Mouse (Mus musculus) heart, adult 2 months (tissue): ENCODE measurements around the gene Btbd1. TPM values are rescaled to one million over a fixed set of nuclear protein-coding genes. Genes with fewer than 3 reads are reported as not detected.
A peak's percentile ranks its signal among the peaks of the same experiment; 100 is the strongest.

ENCODE experiments used
- DNase-seq, 2 experiments: peaks; one replicate each; pipeline ENCODE4 v3.0.0; 2021
- H3K27ac ChIP-seq: fragments of 200-600 bp; 2 replicates; pipeline ENCODE4 v1.8.1; 2022
- H3K27me3 ChIP-seq: fragments of 200-500 bp; 2 replicates; pipeline ENCODE4 v1.6.1; 2012; ENCODE audit warnings: mild to moderate bottlenecking, low read length, inconsistent platforms, mixed read lengths; ENCODE audit not compliant: control insufficient read depth, insufficient read depth
- H3K36me3 ChIP-seq: fragments of 200-500 bp; 2 replicates; pipeline ENCODE4 v1.6.1; 2012; ENCODE audit warnings: low read length, inconsistent platforms; ENCODE audit not compliant: control insufficient read depth, insufficient read depth
- H3K4me1 ChIP-seq: fragments of 200-500 bp; 2 replicates; pipeline ENCODE4 v1.6.1; 2011; ENCODE audit warnings: low read length; ENCODE audit not compliant: control insufficient read depth, insufficient read depth
- H3K4me3 ChIP-seq: fragments of 200-600 bp; 2 replicates; pipeline ENCODE4 v1.8.1; 2022
- H3K79me2 ChIP-seq: fragments of 200-500 bp; replicated peaks from 2 replicates; pipeline ENCODE4 v1.6.1; 2012; ENCODE audit warnings: mild to moderate bottlenecking, inconsistent platforms, low read length, moderate library complexity, mixed read lengths; ENCODE audit not compliant: control insufficient read depth, insufficient read depth
- H3K9ac ChIP-seq: fragments of 200-500 bp; 2 replicates; pipeline ENCODE4 v1.6.1; 2012; ENCODE audit warnings: low read depth, mild to moderate bottlenecking, control low read depth, inconsistent platforms, low read length, mixed read lengths
- CTCF ChIP-seq: fragments of 200-600 bp; IDR thresholded peaks from 2 replicates; pipeline ENCODE4 v1.8.1; 2022; ENCODE audit warnings: antibody characterized with exemption, mild to moderate bottlenecking, moderate library complexity
- EP300 ChIP-seq: fragments of 200-500 bp; IDR thresholded peaks from 2 replicates; pipeline ENCODE4 v1.6.1; 2011; ENCODE audit warnings: low read depth, low read length, control low read depth; ENCODE audit not compliant: insufficient read depth
- POLR2A ChIP-seq: fragments of 200-500 bp; IDR thresholded peaks from 2 replicates; pipeline ENCODE4 v1.6.1; 2011; ENCODE audit warnings: mild to moderate bottlenecking, low read depth, low read length, control low read depth; ENCODE audit not compliant: insufficient read depth
- WGBS: fragments of 180-500 bp; shearing (Covaris S2); methylation state at CpG from one replicate; pipeline ENCODE4 v1.1.7; 2018; 5-methylcytosine and 5-hydroxymethylcytosine counted together
- intact Hi-C: fragments of 180-260 bp; cut with DNase I; formaldehyde crosslinking; loops from one replicate; pipeline ENCODE4 v1.15.1; 2025
- polyA plus RNA-seq: library from polyadenylated mRNA; depleted of rRNA; stranded (reverse); fragments of >200 nt; gene quantifications from 2 replicates; pipeline ENCODE4 v1.2.3, GENCODE M21; 2012
- total RNA-seq, 2 experiments: library from RNA; stranded (reverse); gene quantifications; 2 replicates each; pipeline ENCODE4 v1.2.3; 2021

Btbd1 gene
- total and polyA plus RNA-seq, 3 experiments, result 50.6 to 146 (median 128) TPM

DNA sequence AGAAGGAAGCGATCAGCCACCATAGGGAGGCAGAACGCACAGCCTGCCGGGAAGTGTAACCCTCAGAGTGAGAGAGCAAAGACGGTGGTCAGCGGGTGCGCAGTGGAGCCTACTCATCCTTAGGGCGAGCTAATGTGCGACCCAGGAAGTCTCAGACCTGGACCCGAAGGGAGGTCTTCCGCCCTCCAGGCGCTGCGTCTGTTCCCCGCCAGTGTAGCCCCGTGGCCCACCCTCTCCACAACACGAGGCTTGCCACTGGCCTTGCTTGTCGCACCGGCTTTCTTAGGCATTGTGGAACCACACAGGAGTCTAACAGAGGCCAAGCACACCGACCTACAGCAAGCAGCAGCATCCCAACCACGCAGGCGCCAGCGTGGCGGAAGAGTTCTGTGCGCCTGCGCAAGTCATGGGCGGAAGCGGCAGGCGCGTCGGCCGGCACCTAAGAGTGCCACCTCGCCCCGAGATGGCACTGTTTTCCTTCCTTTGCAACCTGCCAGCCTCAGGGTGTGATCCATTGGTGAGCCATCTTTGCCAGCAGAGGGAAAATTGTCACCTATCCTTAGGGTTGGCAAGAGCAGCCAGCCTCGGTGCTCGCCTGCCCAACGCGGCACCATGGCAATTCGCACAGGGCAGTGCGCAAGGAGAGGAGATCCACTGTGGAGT lies 40.0 kb downstream of the Btbd1 start, which contains the start of gene 3110040N11Rik:
TSS of gene 3110040N11Rik (minus strand) at position 384 of the 663 bp plus-strand sequence.
- Histone ChIP-seq H3K9ac (peak within 1 kb of the TSS; percentile 87), H3K79me2 (no peaks in the 10 kb centered on the region), H3K36me3 (no peaks in the 10 kb centered on the region), H3K27me3 (no peaks in the 10 kb centered on the region), H3K4me3 (peak within 1 kb of the TSS; percentile 90), H3K27ac (peak within 1 kb of the TSS; percentile 92), H3K4me1 (peaks cover 3% of the 10 kb centered on the region)
- intact Hi-C loops, result loop anchor here (2.0 to 5.0 kb wide), 3 partner anchors 74 to 163 kb away; no protein-coding TSS in a partner anchor
- WGBS, result under 1% methylated on average over 38 of the region's 38 CpGs
- DNase-seq, result peak; percentile 89 to 90
- peak; percentile 79 for TF ChIP-seq CTCF
- peak; percentile 96 for TF ChIP-seq POLR2A
- TF ChIP-seq EP300, result 0 out of 2 replicates have a peak, but pooled peaks have one; percentile 53

DNA sequence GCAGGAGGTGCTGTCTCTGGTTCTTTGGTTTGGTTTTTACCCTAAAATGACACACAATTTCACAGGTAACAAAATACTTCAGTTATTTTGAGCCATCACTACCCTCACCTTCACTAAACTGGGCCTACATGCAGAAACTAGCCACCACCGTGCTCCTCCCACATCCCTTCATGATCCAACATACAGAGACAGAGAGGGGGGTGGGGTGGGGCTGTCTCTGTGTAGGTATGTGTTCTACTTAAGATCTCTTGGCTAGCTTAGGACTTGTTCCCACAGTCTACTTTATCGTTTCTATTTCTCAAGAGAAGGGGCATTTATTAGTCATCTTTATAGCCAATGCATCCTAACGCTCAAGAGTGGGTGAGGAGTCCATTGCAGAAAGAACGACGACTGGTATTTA lies 40.7 kb downstream of the Btbd1 start:
- no peaks in the 10 kb centered on the region for H3K36me3 ChIP-seq
- H3K4me3 ChIP-seq, result peak overlapping the region; percentile 90
- H3K9ac ChIP-seq, result peak overlapping the region; percentile 87
- H3K27me3 ChIP-seq, result no peaks in the 10 kb centered on the region
- DNase-seq, result no peak
- H3K4me1 ChIP-seq, result peaks cover 3% of the 10 kb centered on the region
- no peaks in the 10 kb centered on the region for H3K79me2 ChIP-seq
- peak overlapping the region; percentile 92 for H3K27ac ChIP-seq
- 3% methylated on average over 5 of the region's 5 CpGs for whole genome bisulfite sequencing
- TF ChIP-seq CTCF (no peak), POLR2A (no peak), EP300 (no peak)
- intact Hi-C loops, result loop anchor here (2.0 to 5.0 kb wide), 3 partner anchors 74 to 164 kb away; no protein-coding TSS in a partner anchor

- Histone ChIP-seq H3K27me3 (no peaks in the 10 kb centered on the region), H3K79me2 (0 out of 2 replicates have a peak, but pooled peaks cover 3% of the 10 kb centered on the region), H3K27ac (no peak overlapping the region), H3K9ac (no peak overlapping the region), H3K4me3 (no peak overlapping the region), H3K4me1 (no peaks in the 10 kb centered on the region), H3K36me3 (no peaks in the 10 kb centered on the region)
- intact Hi-C loops, result no loop called here
- no peak for TF ChIP-seq POLR2A
- TF ChIP-seq CTCF, result peak; percentile 56
- DNase-seq, result no peak
- 69% methylated on average over 10 of the region's 10 CpGs for WGBS
These were observed 51.5 kb downstream of the Btbd1 start for GRCm38 (mm10) chr7:81777667-81778218.

DNA sequence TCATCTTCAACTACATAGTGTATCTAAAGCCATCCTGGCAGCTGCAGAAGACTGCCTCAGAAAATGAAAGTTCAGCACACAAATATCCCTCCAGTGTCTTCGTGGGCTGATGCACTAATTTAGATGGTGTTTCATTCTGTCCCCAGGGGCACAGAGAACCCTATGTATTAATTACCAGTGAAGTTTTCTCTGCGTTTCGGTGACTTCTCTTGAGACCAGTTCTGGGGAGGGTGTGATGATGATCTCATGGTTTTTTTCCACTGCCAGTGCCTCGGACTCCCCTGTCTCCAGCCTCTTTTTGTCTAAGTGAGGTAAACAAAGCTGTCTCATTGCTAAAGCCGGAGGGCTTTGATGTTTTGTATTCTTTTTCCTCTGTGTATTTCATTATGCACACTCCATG lies 53.9 kb downstream of the Btbd1 start:
- H3K4me3 ChIP-seq, result no peak overlapping the region
- H3K36me3 ChIP-seq, result no peaks in the 10 kb centered on the region
- H3K27me3 ChIP-seq, result no peaks in the 10 kb centered on the region
- intact Hi-C loops, result no loop called here
- TF ChIP-seq EP300 (no peak), POLR2A (no peak), CTCF (no peak)
- no peak overlapping the region for H3K9ac ChIP-seq
- WGBS, result 74% methylated on average over 5 of the region's 5 CpGs
- no peak overlapping the region for H3K27ac ChIP-seq
- no peak for DNase-seq
- peaks cover 3% of the 10 kb centered on the region; the same call in 1 of the 2 replicates for H3K79me2 ChIP-seq
- no peaks in the 10 kb centered on the region for H3K4me1 ChIP-seq

- intact Hi-C loops, result no loop called here
- Histone ChIP-seq H3K27ac (no peak overlapping the region), H3K79me2 (peaks cover 3% of the 10 kb centered on the region; the same call in 1 of the 2 replicates), H3K4me1 (no peaks in the 10 kb centered on the region), H3K4me3 (no peak overlapping the region), H3K36me3 (no peaks in the 10 kb centered on the region), H3K27me3 (no peaks in the 10 kb centered on the region), H3K9ac (no peak overlapping the region)
- WGBS, result 51% methylated on average over 10 of the region's 10 CpGs
- no peak for DNase-seq
- TF ChIP-seq CTCF, result no peak
- no peak for TF ChIP-seq POLR2A
- TF ChIP-seq EP300, result no peak
These were observed 56.3 kb downstream of the Btbd1 start for GRCm38 (mm10) chr7:81772786-81773539.
